Mouse (Mus musculus) cortical plate, adult 2 months (tissue): Measurements from ENCODE around the gene Mgat5.

Experiments used
- CTCF ChIP-seq: fragments of 200-500 bp; IDR thresholded peaks from 2 replicates; pipeline ENCODE4 v1.5.1; 2011; ENCODE audit warnings: mild to moderate bottlenecking, control low read depth, low read length; ENCODE audit not compliant: insufficient read depth; ENCODE audit errors: extremely low read depth
- POLR2A ChIP-seq: fragments of 200-500 bp; IDR thresholded peaks from 2 replicates; pipeline ENCODE4 v1.6.1; 2011; ENCODE audit warnings: mild to moderate bottlenecking, low read length, control low read depth; ENCODE audit not compliant: insufficient read depth; ENCODE audit errors: extremely low read depth

DNA sequence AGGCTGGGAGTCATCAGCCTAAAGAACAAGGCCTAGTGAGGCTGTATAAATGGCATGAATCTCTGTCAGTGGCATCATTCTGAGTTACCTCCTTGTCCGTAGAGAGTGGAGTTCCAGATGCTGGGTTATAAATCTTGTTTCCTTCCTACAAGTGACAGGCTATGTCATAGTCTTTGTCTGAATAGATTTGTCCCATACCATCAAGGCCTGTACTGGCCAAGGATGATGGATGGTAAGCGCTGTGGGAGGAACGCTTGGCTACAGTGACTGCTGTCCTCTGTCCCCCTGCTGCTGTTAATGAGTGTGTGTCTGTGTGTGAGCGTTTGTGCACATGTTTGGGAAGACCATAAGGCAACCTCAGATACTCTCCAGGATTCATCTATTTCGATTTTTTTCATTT, 63.2 kb downstream of the Mgat5 start:
- TF ChIP-seq CTCF = no peak
- TF ChIP-seq POLR2A = no peak
